Mouse (Mus musculus): ENCODE measurements at regions not wholly inside any gene's neighbourhood (a gene's known extent, or its start where the extent isn't known, plus 50 kb on each side); places are given as distances from the start of the nearest gene placed in this dataset.

GRCm38 (mm10) chr4:4948956-4949355 lies 155.8 kb upstream of the Impad1 start:
- Histone ChIP-seq H3K4me2 (replicated peaks) (no peak overlapping the region), H3K27me3 (ENCODE audit: control insufficient read depth, insufficient read depth, low read length) (no peaks in the 10 kb centered on the region), H3K4me3 (replicated peaks; ENCODE audit: low read length) (no peak overlapping the region), H3K27ac (no peak overlapping the region), H3K9me3 (ENCODE audit: control insufficient read depth, low read length) (no peaks in the 10 kb centered on the region), H3K36me3 (replicated peaks; ENCODE audit: control insufficient read depth, insufficient read depth) (no peaks in the 10 kb centered on the region), H3K9ac (no peak overlapping the region), H3K4me1 (replicated peaks; ENCODE audit: control insufficient read depth, insufficient read depth, low read length) (no peaks in the 10 kb centered on the region)
- WGBS = 53% methylated on average over 1 of the region's 1 CpGs
- ATAC-seq (ENCODE audit: low FRiP score) = no peak
- DNase-seq (ENCODE audit: low spot score) = no peak

DNA sequence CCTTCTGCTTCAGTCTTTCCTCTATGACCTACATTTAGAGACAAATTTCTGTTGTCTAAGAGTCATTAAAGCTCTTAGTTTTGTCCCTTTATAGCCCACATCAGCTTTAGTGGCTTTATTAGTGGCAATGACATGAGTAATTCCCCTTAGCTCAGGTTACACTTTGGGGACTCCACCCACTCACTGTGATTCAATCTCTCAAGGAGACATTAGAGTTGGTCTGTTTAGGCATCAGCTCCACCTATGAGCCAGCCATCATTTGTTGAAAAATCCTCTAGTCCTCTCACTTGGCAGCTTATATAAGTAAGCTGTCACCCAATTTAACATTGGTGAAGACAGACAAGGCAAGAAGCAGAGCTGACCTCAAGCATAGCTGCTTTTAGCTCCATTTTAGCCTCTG lies 151.3 kb upstream of the Impad1 start:
- no peaks in the 10 kb centered on the region for H3K27me3 ChIP-seq (ENCODE audit: control insufficient read depth, insufficient read depth, low read length)
- DNase-seq (ENCODE audit: low spot score) (no peak), ATAC-seq (ENCODE audit: low FRiP score) (no peak)
- H3K4me3 ChIP-seq (replicated peaks; ENCODE audit: low read length) = no peak overlapping the region
- H3K9me3 ChIP-seq (ENCODE audit: control insufficient read depth, low read length) = no peaks in the 10 kb centered on the region
- H3K27ac ChIP-seq = no peak overlapping the region
- H3K36me3 ChIP-seq (replicated peaks; ENCODE audit: control insufficient read depth, insufficient read depth) = no peaks in the 10 kb centered on the region
- no peak overlapping the region for H3K4me2 ChIP-seq (replicated peaks)
- no peaks in the 10 kb centered on the region for H3K4me1 ChIP-seq (replicated peaks; ENCODE audit: control insufficient read depth, insufficient read depth, low read length)
- H3K9ac ChIP-seq = no peak overlapping the region

DNA sequence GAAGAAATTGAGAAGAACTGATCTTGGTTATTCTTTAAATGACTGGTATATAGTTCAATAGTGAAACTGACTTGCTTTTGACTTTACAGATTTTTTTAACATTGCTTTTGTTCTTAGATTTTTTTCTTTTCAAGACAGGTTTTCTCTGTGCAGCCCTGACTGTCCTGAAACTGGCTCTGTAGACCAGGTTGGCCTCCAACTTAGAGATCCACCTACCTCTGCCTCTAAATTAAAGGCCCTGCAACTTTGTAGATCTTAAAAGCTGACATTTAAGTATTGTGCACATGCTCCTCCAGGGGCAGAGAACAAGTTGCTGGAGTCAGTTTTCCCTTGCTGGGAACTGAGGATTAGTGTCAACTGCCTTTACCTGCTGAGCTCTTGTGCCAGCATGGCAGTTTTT lies 132.6 kb upstream of the Impad1 start:
- Histone ChIP-seq H3K27me3 (ENCODE audit: control insufficient read depth, insufficient read depth, low read length) (no peaks in the 10 kb centered on the region), H3K4me1 (replicated peaks; ENCODE audit: control insufficient read depth, insufficient read depth, low read length) (no peaks in the 10 kb centered on the region), H3K4me2 (replicated peaks) (no peak overlapping the region), H3K9me3 (ENCODE audit: control insufficient read depth, low read length) (no peaks in the 10 kb centered on the region), H3K36me3 (replicated peaks; ENCODE audit: control insufficient read depth, insufficient read depth) (no peaks in the 10 kb centered on the region), H3K27ac (no peak overlapping the region), H3K4me3 (replicated peaks; ENCODE audit: low read length) (no peak overlapping the region), H3K9ac (no peak overlapping the region)
- DNase-seq (ENCODE audit: low spot score) (no peak), ATAC-seq (ENCODE audit: low FRiP score) (no peak)

DNA sequence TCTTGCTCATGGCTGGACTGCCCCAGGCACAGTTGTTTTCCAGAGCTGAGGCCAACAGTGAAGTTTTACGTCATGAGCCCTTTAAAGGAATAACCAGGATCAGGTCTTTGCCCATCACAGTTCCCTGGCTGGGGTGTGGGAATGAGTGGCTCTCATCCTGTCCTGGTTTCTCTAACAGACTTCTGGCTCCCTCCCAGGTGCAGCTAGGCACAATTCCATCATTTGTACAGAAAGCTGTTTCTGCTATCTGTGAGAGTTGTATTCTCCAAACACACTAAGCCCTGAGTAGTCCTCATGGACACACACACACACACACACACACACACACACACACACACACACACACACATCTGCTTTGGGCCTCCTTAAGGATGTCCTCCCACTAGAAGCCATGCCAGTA lies 127.1 kb upstream of the Impad1 start:
- no peak for ATAC-seq (ENCODE audit: low FRiP score)
- H3K27me3 ChIP-seq (ENCODE audit: control insufficient read depth, insufficient read depth, low read length) = no peaks in the 10 kb centered on the region
- no peaks in the 10 kb centered on the region for H3K4me1 ChIP-seq (replicated peaks; ENCODE audit: control insufficient read depth, insufficient read depth, low read length)
- H3K4me3 ChIP-seq (replicated peaks; ENCODE audit: low read length) = no peak overlapping the region
- WGBS = 89% methylated on average over 1 of the region's 1 CpGs
- H3K9me3 ChIP-seq (ENCODE audit: control insufficient read depth, low read length) = no peaks in the 10 kb centered on the region
- no peak overlapping the region for H3K4me2 ChIP-seq (replicated peaks)
- H3K36me3 ChIP-seq (replicated peaks; ENCODE audit: control insufficient read depth, insufficient read depth) = no peaks in the 10 kb centered on the region
- no peak overlapping the region for H3K9ac ChIP-seq
- H3K27ac ChIP-seq = no peak overlapping the region
- DNase-seq (ENCODE audit: low spot score) = no peak

DNA sequence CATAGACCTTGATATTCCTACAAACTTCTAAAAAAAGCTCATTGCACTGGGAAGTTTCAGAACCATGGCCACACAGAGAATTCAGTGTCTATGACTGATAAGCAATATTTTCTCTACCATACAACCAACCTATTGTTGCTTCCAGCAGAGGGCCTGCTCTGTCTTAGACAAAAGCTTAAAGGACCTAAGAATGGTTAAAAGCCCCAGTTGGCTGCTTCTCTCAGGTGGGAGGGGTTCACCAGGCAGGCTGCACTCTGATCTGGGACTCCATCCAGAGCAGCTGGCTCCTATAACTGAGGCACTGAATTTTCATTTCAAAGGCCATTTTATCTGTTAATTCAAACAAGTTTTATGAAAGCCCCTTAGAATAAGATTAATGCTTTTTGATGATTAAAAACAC lies 82.1 kb upstream of the Impad1 start:
- DNase-seq (ENCODE audit: low spot score) (no peak), ATAC-seq (ENCODE audit: low FRiP score) (no peak)
- Histone ChIP-seq H3K4me3 (replicated peaks; ENCODE audit: low read length) (no peak overlapping the region), H3K9me3 (ENCODE audit: control insufficient read depth, low read length) (no peaks in the 10 kb centered on the region), H3K4me2 (replicated peaks) (no peak overlapping the region), H3K27me3 (ENCODE audit: control insufficient read depth, insufficient read depth, low read length) (no peaks in the 10 kb centered on the region), H3K4me1 (replicated peaks; ENCODE audit: control insufficient read depth, insufficient read depth, low read length) (no peaks in the 10 kb centered on the region), H3K36me3 (replicated peaks; ENCODE audit: control insufficient read depth, insufficient read depth) (no peaks in the 10 kb centered on the region), H3K9ac (no peak overlapping the region), H3K27ac (no peak overlapping the region)

DNA sequence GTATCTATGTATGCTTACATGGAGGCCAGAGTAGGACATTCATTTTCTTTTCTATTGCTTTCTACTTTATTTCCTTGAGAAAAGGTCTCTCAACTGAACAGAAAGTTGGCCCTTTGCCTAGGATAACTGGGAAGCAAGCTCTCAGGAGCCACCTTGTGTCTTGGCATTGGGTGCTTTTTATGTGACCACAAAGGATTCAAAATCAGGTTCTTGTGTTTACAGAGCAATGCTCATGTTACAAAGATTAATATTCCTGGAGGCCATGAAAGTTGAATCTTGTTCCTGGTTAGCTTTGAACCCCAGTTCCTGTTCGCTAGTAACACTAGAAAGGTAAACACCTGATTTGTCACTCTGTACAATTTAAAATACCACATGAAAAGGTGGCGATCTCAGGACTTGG lies 65.2 kb upstream of the Impad1 start:
- no peak overlapping the region for H3K4me3 ChIP-seq (replicated peaks; ENCODE audit: low read length)
- no peaks in the 10 kb centered on the region for H3K36me3 ChIP-seq (replicated peaks; ENCODE audit: control insufficient read depth, insufficient read depth)
- no peaks in the 10 kb centered on the region for H3K9me3 ChIP-seq (ENCODE audit: control insufficient read depth, low read length)
- no peak overlapping the region for H3K9ac ChIP-seq
- H3K4me2 ChIP-seq (replicated peaks) = no peak overlapping the region
- no peaks in the 10 kb centered on the region for H3K4me1 ChIP-seq (replicated peaks; ENCODE audit: control insufficient read depth, insufficient read depth, low read length)
- H3K27me3 ChIP-seq (ENCODE audit: control insufficient read depth, insufficient read depth, low read length) = no peaks in the 10 kb centered on the region
- ATAC-seq (ENCODE audit: low FRiP score) (no peak), DNase-seq (ENCODE audit: low spot score) (no peak)
- 77% methylated on average over 2 of the region's 2 CpGs for WGBS
- H3K27ac ChIP-seq = no peak overlapping the region

Data from hindbrain, embryonic 14.5 days (tissue).